Mouse (Mus musculus): ENCODE measurements around the gene Taf15.

- TF ChIP-seq POLR2A (IDR thresholded peaks at IDR 0.05; ENCODE audit: low read depth, low read length) (no peak), CTCF (IDR thresholded peaks at IDR 0.05; ENCODE audit: extremely low read depth, insufficient read length, insufficient replicate concordance, low read depth, low read length) (no peak)
Measured at GRCm38 (mm10) chr11:83439426-83440060, 33.3 kb upstream of the Taf15 start.

Measured in small intestine, adult 2 months (tissue).